Mouse (Mus musculus): ENCODE results near the gene Fbl. TPM values are rescaled to one million over a fixed set of nuclear protein-coding genes. Genes with fewer than 3 reads are reported as not detected.
A peak's percentile ranks its signal among the peaks of the same experiment; 100 is the strongest.
"Not testable (repeated sequence)": the region's sequence is repeated elsewhere in the genome, so short reads cannot be mapped to it uniquely, and the experiment has no call there.

Fbl gene
- total RNA-seq, 2 experiments from 2014 or later = 21.8 to 23.0 TPM

GRCm38 (mm10) chr7:28191489-28191888 lies 22.0 kb downstream of the Fbl start:
- no peak for DNase-seq (ENCODE audit: low spot score)

GRCm38 (mm10) chr7:28191903-28192302 lies 22.4 kb downstream of the Fbl start:
- DNase-seq (ENCODE audit: low spot score) = no peak

- DNase-seq (ENCODE audit: low spot score) = no peak
These were observed 26.0 kb downstream of the Fbl start for GRCm38 (mm10) chr7:28195414-28196098.

- DNase-seq (ENCODE audit: low spot score) = peak; percentile 90
These were observed 27.0 kb downstream of the Fbl start for GRCm38 (mm10) chr7:28196528-28196927.

- no peak for DNase-seq (ENCODE audit: low spot score)
These were observed 29.5 kb downstream of the Fbl start for GRCm38 (mm10) chr7:28199054-28199453.

GRCm38 (mm10) chr7:28203207-28204108 lies 33.9 kb downstream of the Fbl start:
- peak; percentile 86 for DNase-seq (ENCODE audit: low spot score)

- peak; percentile 49 for DNase-seq (ENCODE audit: low spot score)
These were observed 36.6 kb downstream of the Fbl start for GRCm38 (mm10) chr7:28206044-28206600.

GRCm38 (mm10) chr7:28208396-28208987 lies 39.0 kb downstream of the Fbl start:
- DNase-seq (ENCODE audit: low spot score) = no peak

- peak; percentile 67 for DNase-seq (ENCODE audit: low spot score)
These were observed 39.5 kb downstream of the Fbl start for GRCm38 (mm10) chr7:28208988-28209508.

- DNase-seq (ENCODE audit: low spot score) = no peak
These were observed 41.2 kb downstream of the Fbl start for GRCm38 (mm10) chr7:28210731-28211130.

GRCm38 (mm10) chr7:28214142-28214541 lies 44.6 kb downstream of the Fbl start:
- peak; percentile 72 for DNase-seq (ENCODE audit: low spot score)

GRCm38 (mm10) chr7:28215950-28216349 lies 46.4 kb downstream of the Fbl start:
- not testable (repeated sequence) for DNase-seq (ENCODE audit: low spot score)

- DNase-seq (ENCODE audit: low spot score) = not testable (repeated sequence)
These were observed 48.3 kb downstream of the Fbl start for GRCm38 (mm10) chr7:28217811-28218210.

- not testable (repeated sequence) for DNase-seq (ENCODE audit: low spot score)
These were observed 49.6 kb downstream of the Fbl start for GRCm38 (mm10) chr7:28218951-28219740.

- DNase-seq (ENCODE audit: low spot score) = not testable (repeated sequence)
These were observed 57.3 kb downstream of the Fbl start for GRCm38 (mm10) chr7:28226836-28227235.

GRCm38 (mm10) chr7:28227421-28227820 lies 57.9 kb downstream of the Fbl start:
- DNase-seq (ENCODE audit: low spot score) = not testable (repeated sequence)
